Mouse (Mus musculus): ENCODE measurements at regions not wholly inside any gene's neighbourhood (a gene's known extent, or its start where the extent isn't known, plus 50 kb on each side); places are given as distances from the start of the nearest gene placed in this dataset.

DNA sequence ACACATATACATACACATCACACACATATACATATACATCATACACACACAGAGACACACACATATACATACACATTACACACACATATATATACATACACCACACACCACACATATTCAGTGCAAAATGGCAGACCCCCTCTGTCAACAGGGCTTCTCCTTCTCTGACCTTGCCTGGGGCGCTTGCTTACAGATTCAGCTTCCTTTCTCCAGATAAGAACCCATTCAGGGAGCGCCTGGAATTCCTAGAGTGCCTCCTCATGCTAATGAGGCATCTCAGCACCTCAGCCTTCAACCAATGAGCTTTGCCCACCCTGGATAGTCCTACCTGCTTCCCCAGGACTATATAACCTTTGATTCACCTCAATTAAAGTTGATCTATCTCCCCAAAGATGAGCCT, 200.3 kb downstream of the Spata18 start:
- ChIA-PET POLR2A (interaction anchor here in 2 of 4 experiments (0.5 to 1.1 kb wide), 5 partner anchors 142 to 608 kb away, joined by 3 to 9 read pairs (median 3); no protein-coding TSS in a partner anchor), CTCF (no interaction called here)

DNA sequence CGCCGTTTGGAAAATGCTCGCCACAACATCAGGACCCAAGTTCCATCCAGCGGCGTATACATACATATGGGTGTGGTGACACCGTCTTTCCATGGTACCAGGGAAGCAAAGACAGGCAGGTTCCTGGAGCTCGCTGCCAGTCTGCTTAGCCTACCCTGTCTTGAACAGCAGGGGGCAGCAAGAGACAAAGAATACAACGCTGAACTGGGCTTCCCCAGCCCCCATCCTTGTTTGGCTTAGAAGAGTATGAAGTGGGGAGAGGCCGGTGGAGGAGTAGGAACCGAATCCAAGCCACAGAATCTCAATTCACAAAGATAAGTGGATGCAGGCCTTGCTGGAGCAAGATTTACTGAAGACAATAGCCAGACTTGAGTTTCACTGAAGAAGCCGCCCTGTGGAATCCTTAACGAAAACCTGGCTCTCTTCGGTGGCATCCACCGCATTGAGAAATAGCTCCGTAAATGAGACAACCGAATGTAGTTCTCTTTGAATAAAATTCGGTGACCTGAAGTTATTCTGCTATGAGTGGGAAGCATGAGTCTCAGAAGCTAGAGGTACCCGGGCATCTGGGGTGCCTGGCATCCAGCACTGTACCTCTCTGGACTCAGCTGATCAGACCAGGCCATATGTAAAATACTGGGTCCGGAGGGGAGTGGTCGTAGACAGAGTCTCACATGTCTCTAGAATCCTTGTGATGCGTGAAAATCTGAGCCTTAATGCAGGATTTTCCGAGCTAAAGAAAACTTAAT, 203.0 kb downstream of the Spata18 start:
- ChIA-PET POLR2A (interaction anchor here (0.5 to 1.9 kb wide), 11 partner anchors 11 to 448 kb away, joined by 3 to 10 read pairs (median 3); partner anchors contain the start of gene Cwh43 (in 1 of the 4)), CTCF (interaction anchor here (0.5 to 3.3 kb wide), 39 partner anchors 10 to 1302 kb away, joined by 3 to 41 read pairs (median 4); no protein-coding TSS in a partner anchor)

DNA sequence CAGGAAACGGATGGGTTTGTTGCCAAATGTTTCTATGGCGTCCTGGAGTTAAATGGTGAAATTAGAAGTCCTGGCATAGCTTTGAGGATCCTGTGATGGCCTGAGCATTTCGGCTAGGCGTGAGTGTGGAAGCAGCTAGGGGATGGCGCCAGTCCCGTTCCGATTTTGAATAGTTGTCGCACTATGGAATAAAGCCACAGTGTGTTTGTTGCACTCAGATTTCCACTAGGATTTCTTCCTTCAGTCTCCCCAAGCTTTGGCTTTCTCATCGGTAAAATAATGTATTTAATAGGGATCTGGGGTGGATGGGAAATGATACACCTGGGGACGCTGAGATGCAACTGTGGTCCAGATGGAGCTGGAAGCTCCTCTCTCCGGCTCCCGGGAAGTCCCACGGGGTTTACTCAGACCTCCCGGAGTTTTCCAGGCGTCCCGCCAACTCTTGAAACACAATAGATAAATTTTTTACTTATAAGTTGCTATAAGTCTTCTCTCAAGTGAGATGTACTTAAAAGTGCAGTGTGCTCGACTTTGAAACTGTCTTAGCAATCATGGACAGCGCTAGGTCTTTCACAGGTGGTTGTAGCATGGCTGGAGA, 203.7 kb downstream of the Spata18 start:
- POLR2A ChIA-PET, result interaction anchor here in 3 of 4 experiments (0.5 to 1.9 kb wide), 6 partner anchors 222 to 449 kb away, joined by 3 to 10 read pairs (median 4); partner anchors contain the start of gene Cwh43 (in 1 of the 3)

DNA sequence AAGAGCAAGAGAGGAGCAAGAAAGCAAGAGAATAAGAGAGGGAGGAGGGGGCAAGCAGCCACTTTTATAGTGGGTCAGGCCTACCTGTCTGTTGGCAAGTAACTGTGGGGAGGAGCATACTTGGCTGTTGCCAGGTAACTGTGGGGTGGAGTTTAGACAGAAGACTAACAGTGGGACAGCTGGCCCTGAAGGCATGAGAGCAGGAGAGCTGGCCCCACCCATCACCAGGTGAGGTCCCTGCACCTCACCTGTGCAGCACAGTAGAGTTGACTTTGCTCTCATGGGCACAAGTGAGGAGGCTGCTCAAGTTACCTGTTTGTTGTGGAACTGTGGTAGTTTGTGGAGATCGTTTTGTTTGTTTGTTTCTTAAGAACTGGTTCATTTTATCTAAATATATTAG, 208.1 kb downstream of the Spata18 start:
- POLR2A ChIA-PET, result no interaction called here
- CTCF ChIA-PET, result no interaction called here

More for the DNA sequence above, 203.7 kb downstream of the Spata18 start:
- CTCF ChIA-PET, result interaction anchor here (0.8 to 3.3 kb wide), 27 partner anchors 9 to 1301 kb away, joined by 3 to 41 read pairs (median 5); no protein-coding TSS in a partner anchor

DNA sequence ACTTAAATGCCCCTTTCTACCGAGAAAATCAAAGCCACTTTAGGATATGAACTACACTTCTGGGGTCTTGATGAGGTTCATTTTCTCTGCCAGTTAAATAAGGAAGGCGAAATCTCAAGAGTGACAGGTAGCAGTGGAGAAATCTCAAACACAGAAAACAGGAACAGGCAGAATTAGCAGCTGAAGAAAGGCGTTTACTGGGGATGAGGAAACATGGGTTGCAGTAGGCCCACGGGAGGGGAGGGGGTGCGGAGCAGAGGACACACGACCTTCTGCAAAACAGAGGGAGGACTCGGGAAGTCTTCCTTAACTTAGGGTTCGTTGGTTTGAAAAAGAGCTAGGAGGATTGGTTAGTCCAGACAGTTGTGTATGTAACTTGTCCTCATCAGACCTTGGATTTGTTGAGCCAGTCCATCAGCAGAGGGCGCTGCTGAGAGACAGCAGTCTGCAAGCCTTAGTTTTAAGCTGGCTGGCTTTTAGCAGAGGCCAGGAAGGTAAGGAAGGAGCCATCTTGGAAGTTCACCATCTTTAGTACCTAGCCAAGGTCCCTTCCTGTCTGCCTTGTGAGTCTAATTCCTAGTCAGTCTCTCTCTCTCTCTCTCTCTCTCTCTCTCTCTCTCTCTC, 204.0 kb downstream of the Usp46 start:
- CTCF ChIA-PET, result interaction anchor here (0.5 to 1.7 kb wide), 26 partner anchors 10 to 1292 kb away, joined by 3 to 15 read pairs (median 4); no protein-coding TSS in a partner anchor

DNA sequence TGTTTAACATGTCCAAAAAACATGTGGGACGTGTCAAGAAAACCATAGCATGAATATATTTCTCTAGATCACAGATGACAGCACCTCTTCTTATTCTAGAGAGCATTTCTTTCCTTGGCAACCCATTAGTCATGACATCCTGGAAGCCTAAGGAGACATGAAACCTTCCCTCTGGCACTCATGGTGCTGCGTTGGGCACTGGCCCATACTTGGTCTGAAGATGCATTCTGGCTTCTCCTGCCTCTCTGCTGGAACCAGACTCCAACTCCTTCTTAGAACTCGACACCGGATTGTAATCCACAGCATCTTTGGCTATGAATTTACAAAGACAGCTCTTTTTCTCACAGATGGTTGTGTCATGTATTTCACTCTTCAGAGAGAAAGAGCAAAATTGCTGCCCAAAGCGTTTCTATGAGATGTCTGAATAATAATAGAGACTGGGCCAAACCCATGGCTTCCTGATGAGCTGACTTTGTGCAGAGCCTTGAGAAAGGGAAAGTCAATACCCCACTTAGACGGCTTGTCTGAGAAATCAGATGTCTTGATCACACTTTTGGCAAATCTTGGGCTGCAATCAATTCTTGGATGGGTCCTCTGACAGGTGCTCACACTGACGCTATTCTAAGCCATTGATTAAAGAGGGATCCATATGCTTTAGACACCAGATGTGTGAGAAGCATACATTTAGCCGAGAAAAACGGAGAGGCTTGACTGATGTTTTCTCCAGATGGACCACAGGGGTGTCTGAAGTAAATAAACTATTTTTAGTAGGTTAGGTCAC, 195.4 kb downstream of the Usp46 start:
- POLR2A ChIA-PET, result interaction anchor here in 1 of 4 experiments (1.8 kb wide), 1 partner anchor 16 kb away, joined by 4 read pairs; no protein-coding TSS in a partner anchor
- CTCF ChIA-PET, result no interaction called here

More for the DNA sequence above, 204.0 kb downstream of the Usp46 start:
- POLR2A ChIA-PET, result interaction anchor here (0.6 to 1.7 kb wide), 12 partner anchors 13 to 1853 kb away, joined by 3 to 15 read pairs (median 4); no protein-coding TSS in a partner anchor

DNA sequence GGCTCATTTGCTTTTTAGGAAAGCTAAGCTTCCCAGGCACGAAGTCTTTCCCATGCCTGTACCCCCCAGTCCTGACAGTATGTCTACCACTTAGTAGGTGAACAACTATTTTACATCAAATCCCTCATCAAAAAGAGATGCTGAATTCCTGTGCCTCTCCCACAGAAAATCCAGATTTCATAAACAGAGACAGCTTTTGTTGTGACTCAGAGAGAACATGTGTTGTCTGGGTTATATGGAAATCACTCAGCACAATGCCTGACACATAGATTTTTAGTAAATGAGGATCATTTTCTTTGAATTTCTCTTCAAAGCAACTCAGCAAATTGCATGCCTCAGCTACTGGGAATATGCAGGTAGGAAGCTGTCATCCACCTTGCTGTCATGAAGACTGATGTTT, 193.5 kb downstream of the Usp46 start:
- CTCF ChIA-PET, result interaction anchor here in 3 of 4 experiments (0.5 to 1.6 kb wide), 4 partner anchors 10 to 633 kb away, joined by 3 read pairs; no protein-coding TSS in a partner anchor
- POLR2A ChIA-PET, result interaction anchor here in 2 of 4 experiments (0.7 to 1.8 kb wide), 3 partner anchors 12 to 14 kb away, joined by 3 to 4 read pairs (median 4); no protein-coding TSS in a partner anchor

DNA sequence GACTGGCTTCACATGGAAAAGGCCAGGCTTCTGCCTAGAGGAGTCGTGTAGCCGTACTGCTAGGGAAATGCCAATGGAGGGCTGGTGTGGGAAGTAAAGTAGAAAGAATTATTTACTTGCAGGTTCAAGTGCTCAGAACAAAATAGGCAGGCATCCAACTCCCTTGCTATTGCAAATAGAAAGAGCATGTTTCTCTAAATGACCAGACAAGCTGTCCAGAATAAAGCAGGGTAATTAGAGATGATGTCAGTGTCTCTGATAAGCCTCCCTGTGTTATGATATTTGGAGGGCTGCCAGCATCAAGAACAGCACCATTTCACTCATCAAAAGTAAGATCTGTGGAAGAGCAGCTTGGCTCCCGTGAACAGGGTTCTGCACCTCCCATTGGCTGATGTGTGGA, 192.4 kb downstream of the Usp46 start:
- POLR2A ChIA-PET, result no interaction called here
- CTCF ChIA-PET, result interaction anchor here in 1 of 4 experiments (1.6 kb wide), 1 partner anchor 11 kb away, joined by 3 read pairs; no protein-coding TSS in a partner anchor

DNA sequence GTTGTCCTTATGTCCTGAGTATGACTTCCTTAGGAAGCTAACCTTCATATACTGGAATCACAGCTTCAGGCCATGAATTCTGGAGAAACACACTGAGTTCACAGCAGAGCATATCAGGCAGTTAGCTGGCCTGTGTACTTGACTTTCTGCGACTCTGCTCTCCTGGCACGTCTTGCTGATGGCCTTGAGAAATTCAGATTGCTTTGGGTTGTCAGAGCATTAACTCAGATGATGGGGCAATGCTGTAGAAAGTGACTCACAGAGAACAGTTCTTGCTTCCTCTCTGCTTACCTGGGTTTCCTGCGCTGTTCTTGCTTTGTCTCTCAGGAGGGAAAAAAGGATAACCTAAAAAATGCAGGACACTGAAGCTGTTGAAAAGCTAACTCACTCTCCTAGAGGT, 187.3 kb downstream of the Usp46 start:
- POLR2A ChIA-PET, result interaction anchor here in 2 of 4 experiments (0.6 to 1.4 kb wide), 3 partner anchors 17 to 1023 kb away, joined by 3 to 4 read pairs (median 3); no protein-coding TSS in a partner anchor
- CTCF ChIA-PET, result no interaction called here

DNA sequence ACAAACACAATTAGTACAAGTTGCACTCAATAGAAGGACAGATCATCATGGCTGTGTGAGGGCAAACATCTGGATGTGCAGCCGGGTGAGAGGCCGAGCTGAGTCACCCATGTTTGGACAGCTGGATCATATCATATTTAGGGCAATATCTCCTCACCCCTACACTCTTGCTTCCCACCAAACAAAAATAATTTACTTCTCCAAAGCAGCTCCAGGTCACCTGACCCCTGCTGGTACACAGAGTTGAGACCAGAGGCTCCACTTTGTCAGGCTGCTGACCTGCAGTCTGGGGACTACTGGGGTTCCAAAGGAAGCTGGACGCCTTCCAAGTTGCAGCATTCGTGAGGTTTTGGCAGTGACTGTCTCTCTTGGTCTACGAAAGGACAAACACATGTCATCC, 186.3 kb downstream of the Usp46 start:
- POLR2A ChIA-PET, result interaction anchor here in 1 of 4 experiments (3.4 kb wide), 1 partner anchor 11 kb away, joined by 11 read pairs; no protein-coding TSS in a partner anchor
- CTCF ChIA-PET, result no interaction called here

DNA sequence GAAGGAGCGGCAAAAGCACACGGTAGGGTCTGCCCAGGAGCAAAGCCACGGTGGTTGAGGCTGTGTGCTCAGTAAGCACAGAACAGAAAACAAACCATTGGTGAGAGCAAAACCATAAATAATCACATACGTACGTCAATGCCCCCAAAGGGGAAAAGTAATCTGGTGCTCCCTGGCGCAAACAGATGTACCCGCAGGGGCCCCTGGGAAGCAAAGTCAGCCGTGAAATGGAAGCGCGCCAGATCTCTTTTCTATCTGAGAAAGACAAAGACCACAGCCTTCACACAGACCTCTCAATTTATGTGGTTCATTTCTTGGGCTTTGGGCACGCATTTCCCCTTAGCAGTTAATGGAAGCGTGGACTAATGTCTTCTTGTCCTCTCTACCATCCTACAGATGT, 183.2 kb downstream of the Usp46 start:
- ChIA-PET POLR2A (interaction anchor here in 1 of 4 experiments (1.4 to 3.4 kb wide), 3 partner anchors 8 to 208 kb away, joined by 3 to 11 read pairs (median 8); no protein-coding TSS in a partner anchor), CTCF (no interaction called here)

DNA sequence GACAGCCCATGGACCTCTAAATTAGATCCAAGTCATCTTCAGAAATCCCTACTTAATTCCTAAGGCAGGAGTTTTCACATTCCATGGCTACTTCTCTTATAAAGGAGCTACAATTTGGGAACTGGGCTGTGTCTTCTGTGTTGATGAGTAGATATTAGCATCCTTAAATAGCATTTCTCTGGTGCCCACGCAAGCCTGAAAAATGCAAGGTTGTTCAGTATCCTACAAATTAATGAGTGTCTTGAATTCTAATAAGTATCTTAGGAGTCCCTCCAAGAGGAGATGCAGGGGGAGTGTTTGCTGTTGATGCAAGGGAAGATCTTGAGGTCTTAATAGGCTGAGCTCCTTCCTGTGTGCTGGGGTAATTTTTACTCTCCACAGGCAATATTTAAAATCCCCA, 182.5 kb downstream of the Usp46 start:
- ChIA-PET POLR2A (interaction anchor here in 1 of 4 experiments (0.9 to 5.3 kb wide), 4 partner anchors 14 to 207 kb away, joined by 3 to 23 read pairs (median 6); no protein-coding TSS in a partner anchor), CTCF (no interaction called here)

DNA sequence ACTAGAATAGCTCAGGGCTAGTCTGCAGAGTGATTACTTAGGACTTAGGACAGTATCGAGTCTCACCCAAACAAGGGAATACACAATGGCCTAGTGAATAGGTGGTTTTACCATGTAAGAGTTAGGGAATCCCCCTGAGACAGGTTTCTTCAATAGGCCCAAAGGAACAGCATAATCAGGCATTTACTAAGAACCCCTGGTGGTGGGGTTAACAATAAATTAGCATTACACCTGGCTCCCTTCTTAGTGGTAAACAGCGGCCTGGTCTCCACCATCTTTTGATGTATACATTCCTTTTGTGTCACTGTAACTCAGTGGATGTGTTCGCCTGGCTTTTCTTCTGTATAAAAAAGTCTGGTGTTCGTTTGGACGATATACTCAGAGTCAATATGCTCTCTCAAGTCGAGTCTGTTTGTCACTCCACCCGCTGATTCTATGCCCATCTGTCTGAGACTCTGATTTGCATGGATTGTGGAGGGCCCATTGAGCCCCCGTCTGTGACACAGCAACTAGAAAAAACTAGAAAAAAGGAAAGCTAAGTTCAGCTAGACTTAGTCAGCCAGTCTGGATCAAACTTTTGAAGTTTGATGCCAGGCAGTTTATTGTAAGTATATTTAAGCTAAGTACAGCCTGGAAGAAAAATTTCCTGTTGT, 180.8 kb downstream of the Usp46 start:
- CTCF ChIA-PET, result interaction anchor here in 1 of 4 experiments (0.6 to 0.9 kb wide), 2 partner anchors 23 to 181 kb away, joined by 3 read pairs; no protein-coding TSS in a partner anchor
- POLR2A ChIA-PET, result interaction anchor here in 3 of 4 experiments (0.5 to 5.3 kb wide), 25 partner anchors 9 to 817 kb away, joined by 3 to 23 read pairs (median 3); no protein-coding TSS in a partner anchor

DNA sequence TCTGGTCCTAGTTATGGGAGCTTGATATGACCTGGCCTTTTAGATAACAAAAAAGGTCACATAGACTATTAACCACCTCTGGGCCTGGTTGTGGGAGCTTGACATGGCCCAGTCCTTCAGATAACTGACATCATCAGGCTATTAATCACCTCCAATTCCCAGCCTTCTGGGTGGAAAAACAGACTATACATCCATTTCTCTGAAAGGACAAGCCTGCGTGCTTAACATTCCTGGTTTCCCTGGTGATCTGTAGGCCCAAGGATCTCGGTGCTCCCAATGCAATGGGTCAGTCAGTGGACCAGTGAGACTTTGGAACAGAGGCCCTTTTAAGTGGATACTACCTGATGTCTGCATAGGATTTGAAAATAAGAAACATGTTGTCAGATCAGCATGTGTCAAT, 179.8 kb downstream of the Usp46 start:
- ChIA-PET CTCF (interaction anchor here in 3 of 4 experiments (0.6 to 1.1 kb wide), 4 partner anchors 23 to 390 kb away, joined by 3 to 4 read pairs (median 3); no protein-coding TSS in a partner anchor), POLR2A (interaction anchor here in 3 of 4 experiments (0.5 to 5.3 kb wide), 15 partner anchors 8 to 632 kb away, joined by 3 to 23 read pairs (median 3); no protein-coding TSS in a partner anchor)

DNA sequence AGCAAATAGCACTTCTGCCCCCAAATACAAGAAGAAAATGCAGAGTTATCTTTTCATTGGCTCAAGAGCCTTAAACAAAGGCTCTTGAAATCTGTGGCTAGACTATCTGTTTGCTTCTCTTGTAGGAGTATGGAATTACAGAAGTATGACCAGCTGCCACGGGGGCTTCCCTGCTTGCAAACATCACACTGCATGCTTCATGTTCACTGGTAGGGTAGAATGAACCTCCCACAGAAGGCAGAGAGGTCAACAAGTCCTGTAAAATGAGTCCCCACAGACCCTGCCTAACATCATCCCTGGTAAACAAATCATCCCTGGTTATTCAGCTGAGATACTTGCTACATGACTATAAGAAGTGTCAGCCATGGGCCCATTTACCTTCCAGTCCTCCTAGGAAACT, 178.9 kb downstream of the Usp46 start:
- CTCF ChIA-PET, result interaction anchor here in 1 of 4 experiments (1.1 kb wide), 1 partner anchor 389 kb away, joined by 4 read pairs; no protein-coding TSS in a partner anchor
- POLR2A ChIA-PET, result interaction anchor here in 3 of 4 experiments (0.8 to 5.3 kb wide), 8 partner anchors 10 to 203 kb away, joined by 3 to 23 read pairs (median 4); no protein-coding TSS in a partner anchor

DNA sequence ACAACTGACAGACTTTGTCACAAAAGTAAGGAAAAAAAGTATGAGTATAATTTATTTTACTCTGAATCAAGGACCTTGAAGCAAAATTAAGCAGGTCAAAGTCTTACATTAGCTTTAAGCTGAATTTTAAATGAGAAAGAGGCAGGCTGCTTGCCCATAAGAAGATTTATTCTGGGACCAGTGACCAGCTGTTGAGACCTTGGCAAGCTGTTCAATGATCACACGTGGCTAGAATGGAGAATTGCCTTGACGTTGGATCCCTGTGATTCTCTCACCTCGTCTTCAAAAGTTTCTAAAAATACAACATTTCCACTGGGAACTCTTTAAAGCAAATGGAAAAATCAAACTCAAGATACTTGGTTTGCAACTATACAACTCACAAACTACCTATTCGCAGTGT, 177.3 kb downstream of the Usp46 start:
- ChIA-PET CTCF (no interaction called here), POLR2A (interaction anchor here in 2 of 4 experiments (0.6 to 5.3 kb wide), 6 partner anchors 9 to 530 kb away, joined by 3 to 23 read pairs (median 5); no protein-coding TSS in a partner anchor)

DNA sequence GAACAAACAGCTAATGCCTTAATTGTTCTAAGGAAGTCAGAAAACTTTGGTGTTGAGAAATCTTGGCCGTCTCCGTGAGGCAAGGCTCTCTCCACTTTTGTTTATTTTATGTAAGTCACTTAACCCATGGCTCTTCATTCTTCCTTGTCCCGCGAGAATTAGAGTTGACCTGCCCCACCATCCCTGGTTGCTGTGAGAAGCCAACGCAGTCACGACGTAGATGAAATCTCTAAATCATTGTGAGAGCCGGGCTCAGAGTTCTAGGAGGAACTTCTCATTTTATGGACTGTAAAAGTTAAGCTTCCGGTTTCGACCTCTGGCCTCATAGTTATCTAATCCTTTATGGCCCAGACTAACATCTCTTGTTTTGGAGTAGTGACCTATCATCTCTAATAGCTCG, 176.6 kb downstream of the Usp46 start:
- POLR2A ChIA-PET, result interaction anchor here in 1 of 4 experiments (0.7 to 1.4 kb wide), 4 partner anchors 12 to 512 kb away, joined by 3 to 5 read pairs (median 4); no protein-coding TSS in a partner anchor
- CTCF ChIA-PET, result no interaction called here

Measured in embryonic stem cell, embryonic (primary cell).